Mouse (Mus musculus) B cell, adult 62 days (primary cell): Measurements from ENCODE around the gene Gm28891. TPM values are rescaled to one million over a fixed set of nuclear protein-coding genes. Genes with fewer than 3 reads are reported as not detected.

Experiments used
- total RNA-seq: library from RNA; stranded (reverse); gene quantifications from 4 replicates; pipeline ENCODE4 v1.2.4, GENCODE M21; 2023

Gene Gm28891
- not detected in 4 replicates for total RNA-seq

GRCm38 (mm10) chrY:60240902-60241301, at the start of gene Gm28891:
Gene Gm28891, plus strand, starts transcription at chrY:60241202.

